Mouse (Mus musculus) heart, postnatal 0 days (tissue): ENCODE results near the gene Piwil4. TPM values are rescaled to one million over a fixed set of nuclear protein-coding genes. Genes with fewer than 3 reads are reported as not detected.
"Not testable (repeated sequence)": the region's sequence is repeated elsewhere in the genome, so short reads cannot be mapped to it uniquely, and the experiment has no call there.

ENCODE experiments used
- ATAC-seq: fragments of 200-750 bp; cut with Nextera tagmentation; 2 replicates; pipeline ENCODE4 v1.8.0; 2017; ENCODE audit warnings: low read depth, moderate number of reproducible peaks, moderate library complexity; ENCODE audit not compliant: insufficient read depth
- DNase-seq: peaks from one replicate; pipeline ENCODE4 v3.0.0-alpha.2; 2016; ENCODE audit warnings: low spot score
- H3K27ac ChIP-seq: fragments of 300-500 bp; sonication (generic); 2 replicates; pipeline ENCODE4 v1.5.1; 2014; ENCODE audit warnings: low read depth, mild to moderate bottlenecking
- H3K27me3 ChIP-seq: fragments of 300-500 bp; sonication (generic); 2 replicates; pipeline ENCODE4 v1.6.1; 2014; ENCODE audit warnings: low read length, mixed read lengths; ENCODE audit not compliant: control insufficient read depth, insufficient read depth
- H3K36me3 ChIP-seq: fragments of 300-500 bp; sonication (generic); replicated peaks from 2 replicates; pipeline ENCODE4 v1.6.1; 2014; ENCODE audit warnings: low read length, mixed read lengths; ENCODE audit not compliant: control insufficient read depth, insufficient read depth
- H3K4me1 ChIP-seq: fragments of 300-500 bp; sonication (generic); 2 replicates; pipeline ENCODE4 v1.6.1; 2014; ENCODE audit warnings: antibody characterized with exemption; ENCODE audit not compliant: control insufficient read depth, insufficient read depth
- H3K4me2 ChIP-seq: fragments of 300-500 bp; sonication (generic); 2 replicates; pipeline ENCODE4 v1.6.1; 2014; ENCODE audit warnings: low read depth, mild to moderate bottlenecking, low read length, moderate library complexity
- H3K4me3 ChIP-seq: fragments of 300-500 bp; sonication (generic); 2 replicates; pipeline ENCODE4 v1.5.1; 2014; ENCODE audit warnings: low read depth, low read length
- H3K9ac ChIP-seq: fragments of 300-500 bp; sonication (generic); replicated peaks from 2 replicates; pipeline ENCODE4 v1.6.1; 2014; ENCODE audit warnings: low read depth, low read length, mixed read lengths
- H3K9me3 ChIP-seq: fragments of 300-500 bp; sonication (generic); replicated peaks from 2 replicates; pipeline ENCODE4 v1.6.1; 2016; ENCODE audit warnings: low read length; ENCODE audit not compliant: control insufficient read depth
- CTCF ChIP-seq: IDR thresholded peaks from 2 replicates; pipeline ENCODE4 v1.5.1; 2016; ENCODE audit warnings: antibody characterized with exemption, control low read depth, low read depth
- EP300 ChIP-seq: IDR thresholded peaks from 2 replicates; pipeline ENCODE4 v1.6.1; 2016; ENCODE audit warnings: antibody characterized with exemption, low read depth
- WGBS: fragments of 180-500 bp; shearing (Covaris S2); extraction: QIAGEN DNeasy Blood & Tissue Kit; methylation state at CpG from one replicate; pipeline ENCODE4 v1.1.7; 2014; 5-methylcytosine and 5-hydroxymethylcytosine counted together
- polyA plus RNA-seq: library from polyadenylated mRNA; unstranded; fragments of >200 nt; fragmentation: Nextera tagmentation; extraction: Ambion mirVana; gene quantifications from 2 replicates; pipeline ENCODE4 v1.2.1, GENCODE M21; 2015
- total RNA-seq: library from RNA; depleted of rRNA; stranded (reverse); fragments of >200 nt; gene quantifications from 2 replicates; pipeline ENCODE4 v1.2.3, GENCODE M21; 2014; ENCODE audit warnings: low replicate concordance

The Piwil4 gene
- total and polyA plus RNA-seq, 2 experiments from 2014 or later, result 0.12 TPM; not detected in 1

DNA sequence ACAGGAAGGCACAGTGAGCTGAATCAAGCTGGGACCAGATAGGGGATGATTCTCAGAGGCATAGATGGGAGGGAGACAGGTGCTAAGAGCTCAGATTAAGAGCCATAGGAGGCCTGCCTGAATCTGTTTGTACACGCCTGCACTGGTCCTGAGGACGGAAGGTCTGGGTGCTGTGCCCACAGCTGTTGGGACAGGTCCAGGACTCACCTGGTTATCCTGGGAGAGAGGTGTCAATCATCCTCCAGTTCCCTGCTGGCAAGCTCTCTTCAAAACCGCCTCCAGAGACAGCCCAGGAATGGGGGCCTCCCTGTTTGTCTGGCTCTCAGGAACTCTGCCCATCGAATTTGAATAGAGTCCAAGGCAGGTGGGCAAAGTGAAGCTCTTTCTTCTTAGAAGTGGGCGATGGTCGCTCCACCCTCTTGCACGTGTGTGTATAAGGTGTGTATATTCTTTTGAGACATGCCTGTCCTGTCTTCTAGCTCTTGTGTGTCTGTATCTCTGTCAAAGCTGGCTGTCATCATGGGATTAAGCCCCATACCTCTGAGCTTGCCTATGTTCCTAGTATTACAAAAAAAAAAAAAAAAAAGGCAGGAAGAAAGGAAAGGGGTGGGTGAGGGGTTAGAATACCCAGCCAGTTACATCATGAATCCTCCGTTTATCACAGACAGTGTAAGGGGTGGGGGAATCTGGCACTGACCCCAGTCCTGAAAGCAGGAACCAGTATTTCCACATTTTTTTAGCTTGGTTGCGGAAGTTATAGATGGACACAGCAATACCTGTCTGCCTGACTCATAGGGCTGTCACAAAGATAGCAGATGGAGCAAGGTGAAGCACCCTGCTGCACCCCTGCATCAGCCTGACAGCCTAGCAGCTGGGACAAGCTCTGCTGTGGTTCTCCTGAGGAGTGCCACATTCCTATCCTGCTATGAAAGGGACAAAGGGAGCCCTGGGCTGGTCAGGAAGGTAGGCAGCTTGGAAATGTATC is 64.5 kb downstream of the Piwil4 start:
- Histone ChIP-seq H3K9me3 (0 out of 2 replicates have a peak, but pooled peaks cover 6% of the 10 kb centered on the region), H3K27ac (peak overlapping the region; percentile 28; the same call in 1 of the 2 replicates), H3K4me1 (peaks cover 15% of the 10 kb centered on the region), H3K9ac (no peak overlapping the region), H3K4me3 (no peak overlapping the region), H3K4me2 (no peak overlapping the region), H3K36me3 (no peaks in the 10 kb centered on the region), H3K27me3 (no peaks in the 10 kb centered on the region)
- TF ChIP-seq CTCF (no peak), EP300 (no peak)
- DNase-seq (peak; percentile 46), ATAC-seq (peak; percentile 73)
- 29% methylated on average over 9 of the region's 9 CpGs for WGBS

DNA sequence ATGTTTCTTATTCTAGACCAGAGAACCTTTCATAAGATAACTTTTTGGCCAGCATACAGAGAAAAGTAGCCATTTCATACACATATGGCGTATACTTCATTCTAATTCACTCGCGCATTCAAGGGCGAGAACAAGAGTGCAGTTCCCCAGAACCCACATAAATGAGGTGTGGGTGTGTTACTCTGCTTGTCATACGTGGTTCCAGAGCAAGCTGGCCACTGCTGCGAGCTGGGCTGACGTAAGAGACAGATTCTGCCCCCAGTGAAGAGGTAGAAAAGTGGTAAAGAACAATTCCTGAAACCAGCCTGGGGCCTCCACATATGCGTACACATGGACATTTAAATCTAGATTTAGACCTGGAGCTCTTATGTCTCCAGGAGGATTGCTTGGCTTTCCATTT is 66.0 kb downstream of the Piwil4 start:
- no peak for TF ChIP-seq EP300
- no peak for TF ChIP-seq CTCF
- WGBS, result 95% methylated on average over 8 of the region's 8 CpGs
- Histone ChIP-seq H3K27ac (no peak overlapping the region), H3K4me3 (no peak overlapping the region), H3K4me2 (no peak overlapping the region), H3K4me1 (peaks cover 15% of the 10 kb centered on the region), H3K36me3 (no peaks in the 10 kb centered on the region), H3K27me3 (no peaks in the 10 kb centered on the region), H3K9me3 (0 out of 2 replicates have a peak, but pooled peaks cover 6% of the 10 kb centered on the region), H3K9ac (no peak overlapping the region)
- no peak for DNase-seq
- no peak for ATAC-seq

DNA sequence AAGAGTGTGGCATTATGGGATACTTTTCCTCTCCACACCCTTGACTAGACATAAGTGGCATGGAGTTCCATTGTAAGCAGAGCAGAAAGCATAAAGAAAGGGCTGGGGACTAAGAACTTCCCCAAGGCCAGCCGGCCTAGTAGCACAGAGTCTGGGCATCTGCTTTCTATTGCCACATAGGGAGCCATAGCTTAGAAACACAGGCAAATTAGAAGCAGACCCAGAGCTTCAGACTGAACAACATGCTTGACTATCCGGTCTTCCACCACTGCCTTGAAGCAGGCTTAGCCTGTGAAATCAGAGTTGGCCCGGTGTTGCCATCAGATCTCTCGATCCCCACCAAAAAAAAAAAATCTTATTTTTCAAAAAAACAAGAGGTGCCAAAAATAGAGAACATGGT is 67.4 kb downstream of the Piwil4 start:
- no peaks in the 10 kb centered on the region for H3K9me3 ChIP-seq
- peaks cover 15% of the 10 kb centered on the region for H3K4me1 ChIP-seq
- H3K27ac ChIP-seq, result no peak overlapping the region
- H3K4me2 ChIP-seq, result no peak overlapping the region
- 82% methylated on average over 4 of the region's 4 CpGs for WGBS
- H3K9ac ChIP-seq, result no peak overlapping the region
- H3K4me3 ChIP-seq, result no peak overlapping the region
- TF ChIP-seq EP300, result no peak
- no peak for TF ChIP-seq CTCF
- DNase-seq (no peak), ATAC-seq (no peak)
- H3K36me3 ChIP-seq, result no peaks in the 10 kb centered on the region
- no peaks in the 10 kb centered on the region for H3K27me3 ChIP-seq

DNA sequence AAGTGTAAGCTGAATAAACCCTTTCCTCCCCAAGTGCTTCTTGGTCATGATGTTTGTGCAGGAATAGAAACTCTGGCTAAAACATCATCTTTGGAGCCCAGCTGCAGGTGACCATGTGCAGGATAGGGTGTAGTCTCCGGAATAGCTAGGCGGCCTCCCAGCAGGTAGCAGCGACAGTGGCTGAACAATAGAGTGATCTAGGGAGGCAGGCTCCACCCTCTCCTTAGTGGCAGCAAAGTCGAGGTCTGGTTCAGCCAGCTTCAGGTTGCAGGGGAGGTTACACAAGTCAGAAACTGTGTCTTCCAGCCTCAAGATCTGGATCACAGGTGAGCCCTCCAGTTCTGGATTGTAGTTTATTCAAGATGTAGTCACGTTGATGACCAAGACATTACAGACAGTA is 68.6 kb downstream of the Piwil4 start:
- WGBS, result 68% methylated on average over 5 of the region's 5 CpGs
- H3K4me2 ChIP-seq, DNase-seq, H3K36me3 ChIP-seq, ATAC-seq, H3K9ac ChIP-seq, H3K27me3 ChIP-seq, H3K4me3 ChIP-seq, H3K9me3 ChIP-seq, H3K27ac ChIP-seq: not testable (repeated sequence)
- peaks cover 15% of the 10 kb centered on the region for H3K4me1 ChIP-seq

DNA sequence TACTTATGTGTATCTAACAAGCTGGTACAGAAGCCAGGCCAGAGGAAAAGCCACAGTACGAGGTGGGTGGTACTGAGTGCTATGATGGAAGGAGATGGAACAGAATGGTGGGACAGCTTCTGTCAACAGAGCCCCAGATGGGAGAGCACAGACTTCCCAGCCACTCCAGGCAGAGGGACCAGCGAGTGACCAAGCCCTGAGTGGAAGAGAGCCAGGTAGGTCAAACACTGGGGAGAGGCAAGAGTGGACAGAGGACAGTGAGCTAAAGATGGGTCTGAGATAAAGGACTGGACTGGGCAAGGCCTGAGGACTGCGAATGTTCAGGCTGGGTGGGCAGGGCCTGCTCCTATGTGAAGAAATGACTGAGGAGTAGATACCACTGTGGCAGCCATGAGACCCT is 72.2 kb downstream of the Piwil4 start:
- Histone ChIP-seq H3K27ac (no peak overlapping the region), H3K4me2 (no peak overlapping the region), H3K9ac (no peak overlapping the region), H3K4me3 (no peak overlapping the region), H3K36me3 (no peaks in the 10 kb centered on the region), H3K4me1 (no peaks in the 10 kb centered on the region), H3K9me3 (no peaks in the 10 kb centered on the region), H3K27me3 (no peaks in the 10 kb centered on the region)
- WGBS, result 78% methylated on average over 3 of the region's 3 CpGs
- no peak for ATAC-seq
- DNase-seq, result no peak
- TF ChIP-seq EP300 (no peak), CTCF (no peak)

DNA sequence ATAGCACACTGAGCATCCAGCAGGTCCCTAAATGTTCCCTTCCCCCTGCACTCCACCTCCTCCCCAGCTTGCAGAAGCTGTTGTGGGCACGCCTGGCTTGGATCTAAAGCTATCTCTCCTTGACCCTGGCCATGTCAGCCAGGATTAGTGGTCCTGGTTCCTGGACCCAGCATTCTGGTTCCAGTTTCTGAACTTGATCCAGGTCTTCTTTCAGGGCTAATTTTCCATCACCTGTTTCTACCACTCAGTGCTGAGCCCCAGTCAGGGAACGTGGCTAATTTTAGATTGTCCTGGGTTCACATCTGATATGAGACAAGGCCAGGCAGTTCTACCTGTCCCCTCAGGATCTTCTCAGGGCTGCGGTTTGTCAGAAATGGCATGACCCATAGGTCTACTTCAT is 74.5 kb downstream of the Piwil4 start:
- WGBS, result 55% methylated on average over 3 of the region's 3 CpGs

More for the DNA sequence above, 74.5 kb downstream of the Piwil4 start:
- Histone ChIP-seq H3K27ac (no peak overlapping the region), H3K36me3 (no peaks in the 10 kb centered on the region), H3K4me2 (no peak overlapping the region), H3K9me3 (no peaks in the 10 kb centered on the region), H3K4me1 (0 out of 2 replicates have a peak, but pooled peaks cover 4% of the 10 kb centered on the region), H3K9ac (no peak overlapping the region), H3K27me3 (no peaks in the 10 kb centered on the region), H3K4me3 (no peak overlapping the region)
- no peak for ATAC-seq
- TF ChIP-seq CTCF (no peak), EP300 (no peak)
- DNase-seq, result no peak
